Mouse (Mus musculus) ES-E14 (cell line): ENCODE data around the gene Stn1.

Source experiments
- CHD2 ChIP-seq: IDR thresholded peaks from 2 replicates; pipeline ENCODE4 v1.6.1; 2014; ENCODE audit warnings: mild to moderate bottlenecking, low read depth, low read length, inconsistent platforms
- ZNF384 ChIP-seq: IDR thresholded peaks from 2 replicates; pipeline ENCODE4 v1.6.1; 2012; ENCODE audit warnings: low read depth, low read length, inconsistent platforms

GRCm38 (mm10) chr19:47579788-47580631 lies 42.7 kb upstream of the Stn1 start:
- no peak for TF ChIP-seq ZNF384
- no peak for TF ChIP-seq CHD2
